Mouse (Mus musculus): Measurements from ENCODE around the gene Runx1. TPM values are rescaled to one million over a fixed set of nuclear protein-coding genes. Genes with fewer than 3 reads are reported as not detected.

Runx1 gene
- total RNA-seq, 2 experiments from 2014 or later = 2.5 to 3.8 TPM

GRCm38 (mm10) chr16:92799940-92800339 is 26.0 kb downstream of the Runx1 start:
- DNase-seq (ENCODE audit: low spot score) = no peak

GRCm38 (mm10) chr16:92794197-92794596 is 31.8 kb downstream of the Runx1 start:
- DNase-seq (ENCODE audit: low spot score) = no peak

GRCm38 (mm10) chr16:92793741-92794140 is 32.2 kb downstream of the Runx1 start:
- no peak for DNase-seq (ENCODE audit: low spot score)

GRCm38 (mm10) chr16:92792905-92793304 is 33.0 kb downstream of the Runx1 start:
- DNase-seq (ENCODE audit: low spot score) = no peak

- DNase-seq (ENCODE audit: low spot score) = no peak
Observed at GRCm38 (mm10) chr16:92790601-92791000, 35.3 kb downstream of the Runx1 start.

- DNase-seq (ENCODE audit: low spot score) = no peak
Observed at GRCm38 (mm10) chr16:92789840-92790239, 36.1 kb downstream of the Runx1 start.

- peak; percentile 12 for DNase-seq (ENCODE audit: low spot score)
Observed at GRCm38 (mm10) chr16:92788446-92788845, 37.5 kb downstream of the Runx1 start.

GRCm38 (mm10) chr16:92786883-92787321 is 39.0 kb downstream of the Runx1 start:
- DNase-seq (ENCODE audit: low spot score) = no peak

GRCm38 (mm10) chr16:92786276-92786882 is 39.6 kb downstream of the Runx1 start:
- DNase-seq (ENCODE audit: low spot score) = no peak

GRCm38 (mm10) chr16:92783651-92784131 is 42.3 kb downstream of the Runx1 start:
- no peak for DNase-seq (ENCODE audit: low spot score)

GRCm38 (mm10) chr16:92782408-92782807 is 43.5 kb downstream of the Runx1 start:
- DNase-seq (ENCODE audit: low spot score) = no peak

- DNase-seq (ENCODE audit: low spot score) = no peak
Observed at GRCm38 (mm10) chr16:92779896-92780435, 46.0 kb downstream of the Runx1 start.

GRCm38 (mm10) chr16:92779175-92779574 is 46.8 kb downstream of the Runx1 start:
- DNase-seq (ENCODE audit: low spot score) = no peak

- no peak for DNase-seq (ENCODE audit: low spot score)
Observed at GRCm38 (mm10) chr16:92778096-92778780, 47.7 kb downstream of the Runx1 start.

- no peak for DNase-seq (ENCODE audit: low spot score)
Observed at GRCm38 (mm10) chr16:92767862-92768261, 58.1 kb downstream of the Runx1 start.

GRCm38 (mm10) chr16:92767423-92767822 is 58.5 kb downstream of the Runx1 start:
- no peak for DNase-seq (ENCODE audit: low spot score)

- DNase-seq (ENCODE audit: low spot score) = no peak
Observed at GRCm38 (mm10) chr16:92764741-92765396, 61.1 kb downstream of the Runx1 start.

GRCm38 (mm10) chr16:92763666-92764065 is 62.3 kb downstream of the Runx1 start:
- DNase-seq (ENCODE audit: low spot score) = no peak

GRCm38 (mm10) chr16:92761968-92762521 is 63.9 kb downstream of the Runx1 start:
- DNase-seq (ENCODE audit: low spot score) = no peak

- DNase-seq (ENCODE audit: low spot score) = no peak
Observed at GRCm38 (mm10) chr16:92760091-92760490, 65.9 kb downstream of the Runx1 start.

- no peak for DNase-seq (ENCODE audit: low spot score)
Observed at GRCm38 (mm10) chr16:92757564-92757963, 68.4 kb downstream of the Runx1 start.

- DNase-seq (ENCODE audit: low spot score) = no peak
Observed at GRCm38 (mm10) chr16:92753944-92754343, 72.0 kb downstream of the Runx1 start.
